Mouse (Mus musculus) intestine, embryonic 15.5 days (tissue): Measurements from ENCODE around the gene Psen2. TPM values are rescaled to one million over a fixed set of nuclear protein-coding genes. Genes with fewer than 3 reads are reported as not detected.

Experiments
- ATAC-seq: fragments of 200-750 bp; cut with Nextera tagmentation; 2 replicates; pipeline ENCODE4 v1.8.0; 2017; ENCODE audit warnings: moderate TSS enrichment, moderate library complexity
- H3K27ac ChIP-seq: fragments of 300-500 bp; sonication (generic); 2 replicates; pipeline ENCODE4 v1.5.1; 2015; ENCODE audit warnings: mild to moderate bottlenecking, inconsistent platforms
- H3K27me3 ChIP-seq: fragments of 300-500 bp; sonication (generic); replicated peaks from 2 replicates; pipeline ENCODE4 v1.6.1; 2015; ENCODE audit warnings: inconsistent platforms
- H3K36me3 ChIP-seq: fragments of 300-500 bp; sonication (generic); 2 replicates; pipeline ENCODE4 v1.6.1; 2015; ENCODE audit warnings: inconsistent platforms
- H3K4me1 ChIP-seq: fragments of 300-500 bp; sonication (generic); replicated peaks from 2 replicates; pipeline ENCODE4 v1.6.1; 2015; ENCODE audit warnings: inconsistent platforms
- H3K4me2 ChIP-seq: fragments of 300-500 bp; sonication (generic); replicated peaks from 2 replicates; pipeline ENCODE4 v1.6.1; 2015; ENCODE audit warnings: mild to moderate bottlenecking, inconsistent platforms
- H3K4me3 ChIP-seq: fragments of 300-500 bp; sonication (generic); replicated peaks from 2 replicates; pipeline ENCODE4 v1.5.1; 2015; ENCODE audit warnings: inconsistent platforms
- H3K9ac ChIP-seq: fragments of 300-500 bp; sonication (generic); 2 replicates; pipeline ENCODE4 v1.6.1; 2015; ENCODE audit warnings: inconsistent platforms
- H3K9me3 ChIP-seq: fragments of 300-500 bp; sonication (generic); 2 replicates; pipeline ENCODE4 v1.6.1; 2016; ENCODE audit warnings: inconsistent platforms
- WGBS: fragments of 180-500 bp; shearing (Covaris S2); methylation state at CpG from one replicate; pipeline ENCODE4 v1.1.7; 2015; 5-methylcytosine and 5-hydroxymethylcytosine counted together
- polyA plus RNA-seq: library from polyadenylated mRNA; unstranded; fragments of >200 nt; fragmentation: Nextera tagmentation; extraction: Ambion mirVana; gene quantifications from 2 replicates; pipeline ENCODE4 v1.2.1, GENCODE M21; 2015

The Psen2 gene
- polyA plus RNA-seq, 1 experiment from 2014 or later, result 16.0 TPM

DNA sequence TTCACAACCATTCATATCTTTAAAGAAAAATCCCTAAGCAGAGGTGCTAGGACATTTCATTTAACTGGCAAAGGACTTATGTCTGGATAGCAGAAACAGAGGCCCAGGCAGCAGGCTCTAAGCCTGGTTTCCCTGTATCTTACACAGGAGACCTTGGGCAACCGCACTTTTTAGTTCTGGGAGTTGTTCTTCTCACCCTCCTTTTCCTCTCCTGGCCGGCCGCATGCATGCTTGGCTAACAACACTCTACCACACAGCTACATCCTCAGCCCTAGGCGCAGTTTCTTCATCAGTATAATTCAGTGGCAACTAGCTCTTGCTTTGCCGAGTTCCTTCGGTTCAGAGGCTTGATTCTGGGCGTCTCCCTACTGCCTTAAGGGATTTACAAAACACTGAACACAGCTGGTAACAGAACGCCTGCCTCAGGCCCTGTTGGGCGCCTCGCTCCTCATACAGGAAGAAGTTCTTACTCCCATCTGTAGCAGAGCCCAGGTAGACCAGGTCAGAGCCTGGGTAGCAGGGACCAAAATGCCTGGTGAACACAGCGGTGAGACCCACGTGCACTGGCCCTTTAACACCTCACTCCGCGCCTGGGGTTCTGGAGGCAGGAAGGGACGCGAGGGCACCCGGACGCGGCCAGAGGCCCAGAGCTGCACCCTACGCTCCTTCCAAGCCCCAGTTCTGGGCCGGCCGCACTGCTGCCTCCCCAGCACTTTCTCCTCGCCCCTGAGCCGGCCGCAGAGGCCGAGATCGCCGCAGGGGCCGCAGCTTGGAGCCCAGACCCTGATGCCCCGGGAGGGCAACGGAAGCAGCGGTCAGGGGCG is 7.7 kb downstream of the Psen2 start:
- no peaks in the 10 kb centered on the region for H3K9me3 ChIP-seq
- peaks cover 7% of the 10 kb centered on the region; the same call in 1 of the 2 replicates for H3K4me1 ChIP-seq
- peak overlapping the region; percentile 87 for H3K9ac ChIP-seq
- 3% methylated on average over 33 of the region's 33 CpGs for WGBS
- H3K4me2 ChIP-seq, result peak overlapping the region; percentile 95
- H3K27me3 ChIP-seq, result no peaks in the 10 kb centered on the region
- peak overlapping the region; percentile 83 for H3K27ac ChIP-seq
- peak; percentile 82 for ATAC-seq
- H3K36me3 ChIP-seq, result no peaks in the 10 kb centered on the region
- H3K4me3 ChIP-seq, result peak overlapping the region; percentile 95

DNA sequence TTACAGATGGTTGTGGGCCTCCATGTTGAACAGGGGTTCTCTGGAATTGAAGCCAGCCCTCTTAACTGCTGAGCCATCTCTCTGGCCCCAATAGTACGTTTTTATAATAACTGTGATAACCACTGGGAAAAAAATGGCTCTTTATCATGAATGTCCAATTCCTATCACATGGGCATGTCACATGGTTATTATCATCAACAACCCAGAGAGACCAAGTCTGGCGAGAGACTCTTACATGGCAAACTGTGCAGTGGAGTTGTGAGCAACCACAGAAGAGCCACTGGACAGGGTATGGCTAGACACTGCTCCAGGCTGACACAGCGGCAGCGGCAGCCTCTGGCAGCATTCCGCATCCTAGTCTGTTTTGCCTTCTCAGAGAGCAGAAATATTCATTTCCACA is 8.9 kb downstream of the Psen2 start:
- no peak overlapping the region for H3K4me2 ChIP-seq
- 88% methylated on average over 5 of the region's 5 CpGs for WGBS
- H3K4me3 ChIP-seq, result no peak overlapping the region
- H3K27ac ChIP-seq, result no peak overlapping the region
- H3K36me3 ChIP-seq, result no peaks in the 10 kb centered on the region
- H3K9me3 ChIP-seq, result no peaks in the 10 kb centered on the region
- no peaks in the 10 kb centered on the region for H3K27me3 ChIP-seq
- 0 out of 2 replicates have a peak overlapping the region, but pooled peaks have one; percentile 87 for H3K9ac ChIP-seq
- ATAC-seq, result no peak
- H3K4me1 ChIP-seq, result peaks cover 15% of the 10 kb centered on the region

DNA sequence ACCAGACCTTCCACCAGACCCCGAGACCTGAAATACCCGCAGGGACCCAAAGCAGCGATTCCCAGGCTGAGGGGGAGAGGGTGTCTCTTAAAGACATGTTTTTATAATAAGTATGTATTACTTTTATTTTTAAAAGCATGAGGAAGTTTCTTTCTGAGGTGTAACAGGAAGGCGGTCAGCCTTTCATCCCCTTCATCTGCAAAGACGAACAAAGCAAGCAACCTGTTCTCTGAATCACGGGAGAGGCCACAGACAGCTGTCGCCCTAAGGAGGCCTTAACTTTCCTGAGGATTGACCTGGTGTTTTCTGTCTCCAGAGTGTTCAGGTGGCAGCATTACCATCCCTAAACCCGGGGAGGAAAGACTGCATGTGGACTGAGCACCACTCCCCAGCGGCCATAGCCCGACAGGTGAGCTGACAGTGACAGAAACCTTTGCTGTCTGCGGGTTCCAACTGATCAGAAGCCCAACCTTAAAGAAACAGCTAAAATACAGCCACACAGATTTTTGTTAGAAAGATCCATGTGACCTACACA is 10.5 kb downstream of the Psen2 start:
- Histone ChIP-seq H3K36me3 (no peaks in the 10 kb centered on the region), H3K9ac (no peak overlapping the region), H3K4me3 (no peak overlapping the region), H3K4me1 (peaks cover 15% of the 10 kb centered on the region), H3K9me3 (no peaks in the 10 kb centered on the region), H3K4me2 (no peak overlapping the region), H3K27me3 (no peaks in the 10 kb centered on the region), H3K27ac (no peak overlapping the region)
- WGBS, result 83% methylated on average over 11 of the region's 11 CpGs
- no peak for ATAC-seq

DNA sequence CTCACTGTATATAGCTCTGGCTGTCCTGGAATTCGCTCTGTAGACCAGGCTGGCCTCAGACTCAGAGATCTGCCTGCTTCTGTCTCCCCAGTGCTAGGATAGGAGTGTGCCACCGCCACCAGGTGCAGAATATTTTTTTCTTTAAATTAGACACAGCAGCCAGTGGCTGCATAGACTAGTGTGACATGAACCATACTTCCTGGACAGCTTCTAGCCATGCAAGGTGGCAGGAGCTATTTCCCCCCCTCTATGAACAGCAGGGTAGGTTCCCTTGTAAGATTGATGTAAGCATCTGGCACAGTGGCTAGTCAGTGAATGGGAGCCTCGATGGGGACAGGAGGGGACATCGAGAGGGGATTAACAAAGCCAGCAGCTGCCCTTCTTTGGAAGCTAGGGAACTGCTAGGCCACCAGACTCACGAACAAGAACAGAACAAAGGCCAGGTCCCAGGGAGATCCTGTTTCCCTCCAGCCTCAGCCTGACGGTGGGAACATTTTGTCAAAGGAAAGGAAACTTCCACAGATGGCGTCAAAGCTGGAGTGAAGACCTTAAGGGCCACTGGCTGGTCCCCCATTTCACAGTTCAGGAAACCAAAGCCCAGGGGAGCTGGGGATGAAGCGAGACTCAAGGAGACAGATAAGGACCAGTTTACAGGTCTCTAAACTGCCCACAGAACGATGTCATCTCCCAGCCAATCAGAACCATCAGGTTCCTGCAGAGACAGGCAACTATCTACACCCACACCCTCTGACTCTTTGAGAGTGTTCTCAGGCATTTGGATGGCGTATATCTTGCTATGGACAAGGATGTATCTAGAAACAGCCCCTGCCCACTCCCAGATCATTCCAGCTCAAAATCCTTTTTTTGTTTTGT is 11.8 kb downstream of the Psen2 start:
- H3K4me2 ChIP-seq, result no peak overlapping the region
- no peak overlapping the region for H3K9ac ChIP-seq
- no peaks in the 10 kb centered on the region for H3K27me3 ChIP-seq
- peaks cover 15% of the 10 kb centered on the region for H3K4me1 ChIP-seq
- no peaks in the 10 kb centered on the region for H3K36me3 ChIP-seq
- H3K27ac ChIP-seq, result no peak overlapping the region
- no peaks in the 10 kb centered on the region for H3K9me3 ChIP-seq
- H3K4me3 ChIP-seq, result no peak overlapping the region
- ATAC-seq, result no peak
- WGBS, result 64% methylated on average over 10 of the region's 10 CpGs

DNA sequence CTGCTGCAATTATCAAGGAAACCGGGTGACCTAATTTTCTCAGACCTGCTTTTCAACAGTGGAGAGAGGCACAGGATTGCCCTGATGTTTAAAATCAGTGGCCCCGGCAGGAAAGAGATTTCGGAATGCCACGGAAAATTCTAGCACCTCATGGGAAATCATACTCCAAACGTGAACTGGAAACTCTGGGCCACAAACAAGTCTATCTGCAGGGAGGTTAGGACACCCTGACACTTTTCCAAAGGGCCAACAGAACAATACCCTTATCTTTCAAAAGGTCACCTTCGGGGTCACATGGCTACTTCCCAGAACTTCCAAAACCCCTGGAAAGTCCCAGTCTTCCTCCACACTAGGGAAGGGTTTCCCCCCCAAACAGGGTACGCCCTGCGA is 12.8 kb downstream of the Psen2 start:
- no peak overlapping the region for H3K27ac ChIP-seq
- 65% methylated on average over 8 of the region's 8 CpGs for WGBS
- peak overlapping the region; percentile 32; the same call in 1 of the 2 replicates for H3K4me2 ChIP-seq
- H3K27me3 ChIP-seq, result no peaks in the 10 kb centered on the region
- peaks cover 17% of the 10 kb centered on the region for H3K4me1 ChIP-seq
- H3K4me3 ChIP-seq, result no peak overlapping the region
- ATAC-seq, result no peak
- H3K9me3 ChIP-seq, result no peaks in the 10 kb centered on the region
- no peak overlapping the region for H3K9ac ChIP-seq
- no peaks in the 10 kb centered on the region for H3K36me3 ChIP-seq

DNA sequence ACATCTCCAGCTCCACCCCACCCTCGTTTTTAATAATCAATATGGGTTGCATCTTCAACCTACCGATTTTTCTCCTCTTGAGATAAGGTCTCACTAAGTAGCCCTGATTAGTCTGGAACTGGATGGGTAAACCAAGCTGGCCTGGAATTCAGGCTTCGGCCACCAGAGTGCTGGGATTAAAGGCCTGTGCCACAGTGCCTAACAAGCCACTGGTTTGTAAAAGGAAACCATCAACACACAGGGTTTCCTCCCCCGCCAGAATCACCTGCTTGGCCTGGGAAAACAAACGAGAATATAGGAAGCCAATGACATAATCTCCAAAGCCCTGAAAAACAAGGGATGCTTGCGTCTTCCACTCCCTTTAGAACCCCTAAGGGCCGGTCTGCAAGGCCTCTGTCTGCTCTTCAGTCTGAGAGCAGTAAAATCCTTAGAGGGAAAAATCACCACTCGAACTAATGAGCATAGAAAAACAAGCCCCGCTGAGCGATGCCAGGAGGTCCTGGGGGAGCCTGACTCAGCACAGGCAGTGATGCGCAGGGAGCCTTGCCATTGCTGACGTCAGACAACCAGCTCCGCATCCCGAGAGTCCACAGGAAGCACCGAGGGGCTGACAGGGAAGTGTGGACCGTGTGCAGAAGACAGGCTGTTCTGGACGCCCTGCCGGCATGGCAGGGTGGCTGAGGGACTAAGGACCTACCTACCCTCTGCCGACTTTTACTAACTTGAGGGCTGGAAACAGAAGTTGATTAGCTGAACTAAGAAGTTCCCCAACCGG is 13.4 kb downstream of the Psen2 start:
- no peak overlapping the region for H3K4me3 ChIP-seq
- H3K4me2 ChIP-seq, result peak overlapping the region; percentile 32; the same call in 1 of the 2 replicates
- peaks cover 13% of the 10 kb centered on the region for H3K4me1 ChIP-seq
- H3K27me3 ChIP-seq, result no peaks in the 10 kb centered on the region
- ATAC-seq, result peak; percentile 32; the same call in 1 of the 2 replicates
- no peaks in the 10 kb centered on the region for H3K9me3 ChIP-seq
- no peak overlapping the region for H3K27ac ChIP-seq
- no peaks in the 10 kb centered on the region for H3K36me3 ChIP-seq
- WGBS, result 32% methylated on average over 20 of the region's 20 CpGs
- no peak overlapping the region for H3K9ac ChIP-seq

DNA sequence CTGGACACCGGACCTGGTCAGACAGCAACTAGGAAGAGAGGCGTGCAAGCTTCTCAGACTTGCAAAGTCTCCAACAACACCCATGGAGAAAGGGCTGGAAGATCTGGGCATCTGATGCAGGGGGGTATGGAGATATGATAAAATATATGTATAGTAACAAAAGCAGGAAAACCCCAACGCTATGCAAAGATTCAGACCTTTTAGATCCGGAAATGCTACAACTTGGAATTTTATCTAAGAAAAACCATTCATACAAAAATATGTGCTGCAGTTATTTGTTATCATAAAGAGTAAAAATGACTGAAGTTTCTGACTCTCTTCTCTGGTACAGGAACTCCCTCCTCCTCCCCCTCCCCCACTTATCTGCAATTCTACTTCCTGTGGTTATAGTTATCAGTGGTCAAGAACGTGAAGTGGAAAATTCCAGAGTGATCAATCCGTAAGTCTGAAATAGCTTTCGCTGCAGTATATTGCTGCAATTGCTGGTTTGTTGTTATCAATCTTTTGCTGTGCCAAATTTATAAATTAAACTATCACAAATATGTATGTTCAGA is 14.6 kb downstream of the Psen2 start:
- H3K9me3 ChIP-seq, result no peaks in the 10 kb centered on the region
- no peaks in the 10 kb centered on the region for H3K27me3 ChIP-seq
- no peak overlapping the region for H3K4me2 ChIP-seq
- H3K4me1 ChIP-seq, result peaks cover 10% of the 10 kb centered on the region
- H3K4me3 ChIP-seq, result no peak overlapping the region
- ATAC-seq, result no peak
- 77% methylated on average over 7 of the region's 7 CpGs for WGBS
- no peak overlapping the region for H3K27ac ChIP-seq
- no peak overlapping the region for H3K9ac ChIP-seq
- H3K36me3 ChIP-seq, result no peaks in the 10 kb centered on the region

DNA sequence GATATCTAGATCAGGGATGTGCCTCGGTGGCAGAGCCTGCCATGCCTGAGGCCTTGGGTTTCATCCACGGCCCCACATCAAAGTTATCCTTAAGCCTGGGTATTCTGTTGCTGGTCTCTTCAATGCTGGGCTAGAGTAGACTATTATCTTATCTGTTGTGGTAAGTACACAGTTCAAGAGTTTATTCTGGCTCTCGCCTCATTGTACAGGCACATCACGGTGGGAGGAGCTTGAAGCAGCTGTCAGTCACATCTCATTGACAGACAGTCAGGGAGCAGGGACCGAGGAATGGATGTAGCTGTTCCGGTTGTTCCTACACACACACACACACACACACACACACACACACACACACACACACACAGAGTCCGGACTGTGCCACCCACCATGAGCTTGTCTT is 15.3 kb downstream of the Psen2 start:
- Histone ChIP-seq H3K4me3 (no peak overlapping the region), H3K36me3 (no peaks in the 10 kb centered on the region), H3K27me3 (no peaks in the 10 kb centered on the region), H3K4me2 (no peak overlapping the region), H3K27ac (no peak overlapping the region), H3K4me1 (peaks cover 10% of the 10 kb centered on the region), H3K9me3 (no peaks in the 10 kb centered on the region), H3K9ac (no peak overlapping the region)
- no peak for ATAC-seq
- WGBS, result 69% methylated on average over 7 of the region's 7 CpGs

DNA sequence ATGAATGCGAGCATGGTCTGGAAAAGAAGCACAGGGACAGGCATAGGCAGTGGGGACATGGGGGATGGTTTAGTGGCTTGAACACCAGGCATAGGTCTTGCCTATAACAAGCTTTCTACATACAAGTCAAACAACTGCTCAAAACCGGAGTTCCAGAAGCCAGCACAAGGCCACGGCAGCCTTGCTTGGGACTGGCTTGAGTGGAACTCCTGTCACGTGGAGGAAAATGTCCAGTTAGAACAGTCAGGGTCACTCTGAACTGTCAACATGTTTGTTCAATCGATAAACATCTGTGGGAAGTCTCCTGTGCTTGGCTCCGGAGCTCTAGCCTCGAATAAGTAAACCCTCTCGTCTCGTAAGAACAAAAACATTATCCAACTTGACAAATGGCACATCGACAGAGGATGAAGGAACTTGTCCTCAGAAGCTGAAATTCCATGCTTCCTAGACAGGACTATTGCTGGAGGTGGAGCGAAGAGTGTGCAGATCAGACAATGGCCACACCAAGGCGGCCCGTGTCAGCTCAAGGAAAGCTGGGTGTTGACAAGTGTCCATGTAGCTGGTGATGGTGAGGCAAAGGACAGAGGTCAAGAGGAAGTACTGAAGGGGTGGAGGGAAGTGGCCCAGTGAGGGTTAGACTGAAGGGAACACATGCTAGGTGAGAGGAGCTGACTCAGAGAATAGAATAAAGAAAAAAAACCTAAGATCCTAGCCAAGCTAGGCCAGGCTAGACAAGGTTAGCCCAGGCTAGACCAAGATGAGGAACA is 17.3 kb downstream of the Psen2 start:
- Histone ChIP-seq H3K4me1 (peaks cover 10% of the 10 kb centered on the region), H3K27me3 (no peaks in the 10 kb centered on the region), H3K36me3 (no peaks in the 10 kb centered on the region), H3K9me3 (no peaks in the 10 kb centered on the region), H3K27ac (no peak overlapping the region), H3K4me2 (no peak overlapping the region), H3K4me3 (no peak overlapping the region), H3K9ac (no peak overlapping the region)
- peak; percentile 73 for ATAC-seq
- WGBS, result 61% methylated on average over 13 of the region's 13 CpGs

DNA sequence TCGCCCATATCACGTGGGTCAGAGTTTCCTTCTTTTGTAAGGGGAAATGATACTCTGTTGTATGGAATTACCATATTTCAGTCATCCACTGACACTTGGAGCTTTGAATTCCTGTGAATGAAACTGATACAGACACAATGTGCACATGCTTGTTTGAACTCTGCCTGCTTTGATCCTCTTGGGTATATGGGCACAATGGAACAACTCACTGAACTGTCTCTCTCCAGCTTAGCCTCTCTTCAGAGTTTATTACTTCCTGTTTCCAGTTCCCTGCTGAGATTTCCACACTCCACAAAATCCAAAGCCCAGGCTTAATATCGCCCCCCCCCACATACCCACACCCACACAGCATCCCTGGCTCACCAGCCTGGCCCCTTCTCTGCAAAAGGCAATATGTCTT is 31.5 kb downstream of the Psen2 start:
- H3K27ac ChIP-seq, result no peak overlapping the region
- H3K4me2 ChIP-seq, result no peak overlapping the region
- H3K9ac ChIP-seq, result no peak overlapping the region
- H3K9me3 ChIP-seq, result no peaks in the 10 kb centered on the region
- ATAC-seq, result no peak
- no peaks in the 10 kb centered on the region for H3K36me3 ChIP-seq
- H3K4me1 ChIP-seq, result peaks cover under 1% of the 10 kb centered on the region; the same call in 1 of the 2 replicates
- no peak overlapping the region for H3K4me3 ChIP-seq
- WGBS, result 77% methylated on average over 3 of the region's 3 CpGs
- no peaks in the 10 kb centered on the region for H3K27me3 ChIP-seq

DNA sequence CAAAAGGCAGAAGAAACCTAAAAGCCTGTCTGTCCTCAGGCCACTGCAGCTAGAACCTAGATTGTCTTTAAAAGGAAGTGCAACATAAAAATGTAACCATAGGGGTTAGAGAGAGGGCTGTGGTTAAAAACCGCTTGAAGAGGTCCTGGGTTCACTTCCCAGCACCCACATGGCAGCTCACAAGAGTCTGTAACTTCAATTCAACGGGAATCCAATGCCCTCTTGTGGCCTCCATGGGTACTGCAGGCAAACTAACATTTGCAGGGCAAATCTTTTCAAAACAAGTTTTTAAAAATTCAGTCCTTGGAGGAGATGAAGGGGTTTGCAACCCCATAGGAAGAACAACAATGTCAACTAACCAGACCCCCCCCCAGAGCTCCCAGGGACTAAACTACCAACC is 32.7 kb downstream of the Psen2 start:
- no peak overlapping the region for H3K9ac ChIP-seq
- no peak for ATAC-seq
- peaks cover 6% of the 10 kb centered on the region; the same call in 1 of the 2 replicates for H3K4me1 ChIP-seq
- H3K9me3 ChIP-seq, result no peaks in the 10 kb centered on the region
- H3K27me3 ChIP-seq, result no peaks in the 10 kb centered on the region
- WGBS, result 28% methylated on average over 2 of the region's 2 CpGs
- H3K4me2 ChIP-seq, result no peak overlapping the region
- no peaks in the 10 kb centered on the region for H3K36me3 ChIP-seq
- H3K27ac ChIP-seq, result no peak overlapping the region
- no peak overlapping the region for H3K4me3 ChIP-seq
